Comparison of ENCODE assay signal across 19 mouse cellular contexts in the genomic region with DNA sequence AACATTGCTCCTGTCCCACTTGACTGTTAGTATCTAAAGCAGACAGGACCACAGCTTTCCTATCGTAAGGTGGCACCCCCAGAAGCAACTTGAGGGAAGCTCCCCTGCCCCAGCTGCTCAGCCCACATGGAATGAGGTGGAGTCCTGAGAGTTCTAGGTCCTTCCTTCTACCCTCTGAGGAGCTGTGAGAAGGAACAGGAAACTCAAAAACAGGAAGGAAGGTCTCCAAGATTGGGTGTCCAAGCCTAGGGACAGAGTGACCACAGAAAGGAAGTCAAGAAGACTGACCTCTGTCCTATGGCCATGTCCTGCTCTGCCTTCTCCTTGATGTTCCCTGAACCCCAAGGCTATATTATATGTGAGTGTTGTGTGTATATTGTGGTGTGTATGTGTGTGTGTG. TPM values are rescaled to one million over a fixed set of nuclear protein-coding genes. Genes with fewer than 3 reads are reported as not detected.
DNase-seq lines count a peak whose midpoint lies in the region; ATAC-seq and TF ChIP-seq lines count a peak whose summit lies in the region.
"Had no signal": no experiment of that assay in that cellular context is flagged by ENCODE, and none has a peak within 500 bp of the region (broad histone marks: within the 10 kb centered on the region; RNA-seq: fewer than 3 reads in every experiment).

No protein-coding gene starts in this region.

- no peaks in the 10 kb centered on the region for H3K4me1 ChIP-seq in liver, adult 2 months (ENCODE audit: control insufficient read depth, insufficient read depth, low read length)
- H3K4me1 ChIP-seq in liver, embryonic 11.5 days (replicated peaks; ENCODE audit: control insufficient read depth, insufficient read depth, low read length), result no peaks in the 10 kb centered on the region
- H3K4me1 ChIP-seq in bone marrow macrophage, adult 2 months (ENCODE audit: control insufficient read depth, insufficient read depth, low read length), result peaks cover 38% of the 10 kb centered on the region
- H3K4me1 ChIP-seq: embryonic facial prominence, embryonic 12.5 days; forebrain, embryonic 15.5 days; heart, embryonic 15.5 days had no signal

- no peak overlapping the region for H3K4me3 ChIP-seq in liver, adult 2 months (ENCODE audit: insufficient read depth, low read depth, low read length)
- H3K4me3 ChIP-seq in liver, embryonic 11.5 days (ENCODE audit: low read depth, low read length), result no peak overlapping the region
- H3K4me3 ChIP-seq in bone marrow macrophage, adult 2 months (ENCODE audit: insufficient read depth, low read length), result 0 out of 2 replicates have a peak overlapping the region, but pooled peaks have one; percentile 3
- H3K4me3 ChIP-seq in macrophage (ENCODE audit: inconsistent target), result no peak overlapping the region
- H3K4me3 ChIP-seq: embryonic facial prominence, embryonic 12.5 days; forebrain, embryonic 15.5 days; heart, adult 2 months; heart, embryonic 15.5 days had no signal

- no peak for TF ChIP-seq POLR2A in liver, adult 2 months (IDR thresholded peaks at IDR 0.05; ENCODE audit: extremely low read depth, insufficient read depth, low read length)
- no peak for TF ChIP-seq POLR2A in bone marrow macrophage, adult 2 months (IDR thresholded peaks at IDR 0.05; ENCODE audit: borderline replicate concordance, low read depth, low read length)

- 84% methylated on average over 1 of the region's 1 CpGs for WGBS in liver, adult 2 months
- 52% methylated on average over 1 of the region's 1 CpGs for WGBS in liver, embryonic 11.5 days
- 31% methylated on average over 1 of the region's 1 CpGs for WGBS in macrophage (ENCODE audit: missing documents)

- H3K9ac ChIP-seq in liver, adult 2 months (ENCODE audit: low read depth, low read length), result no peak overlapping the region
- no peak overlapping the region for H3K9ac ChIP-seq in liver, embryonic 11.5 days (ENCODE audit: low read depth, low read length)
- H3K9ac ChIP-seq: embryonic facial prominence, embryonic 12.5 days; forebrain, embryonic 15.5 days; heart, embryonic 15.5 days had no signal

- no peaks in the 10 kb centered on the region for H3K9me3 ChIP-seq in liver, embryonic 11.5 days (ENCODE audit: control insufficient read depth, low read length)
- H3K9me3 ChIP-seq: embryonic facial prominence, embryonic 12.5 days; forebrain, embryonic 15.5 days; heart, embryonic 15.5 days had no signal

- no peak overlapping the region for H3K4me2 ChIP-seq in liver, embryonic 11.5 days
- H3K4me2 ChIP-seq: embryonic facial prominence, embryonic 12.5 days; forebrain, embryonic 15.5 days; heart, embryonic 11.5 days; heart, embryonic 15.5 days had no signal

- H3K27me3 ChIP-seq in liver, adult 2 months (ENCODE audit: control insufficient read depth, insufficient read depth, low read length), result no peaks in the 10 kb centered on the region
- peaks cover 24% of the 10 kb centered on the region for H3K27me3 ChIP-seq in liver, embryonic 11.5 days (replicated peaks; ENCODE audit: control insufficient read depth, insufficient read depth, low read length)
- H3K27me3 ChIP-seq: heart, embryonic 15.5 days; Patski had no signal

- no peaks in the 10 kb centered on the region for H3K36me3 ChIP-seq in liver, adult 2 months (ENCODE audit: control insufficient read depth, insufficient read depth, low read length)
- H3K36me3 ChIP-seq in liver, embryonic 11.5 days (ENCODE audit: control insufficient read depth, insufficient read depth, low read length), result no peaks in the 10 kb centered on the region
- no peaks in the 10 kb centered on the region for H3K36me3 ChIP-seq in macrophage (ENCODE audit: inconsistent target)
- H3K36me3 ChIP-seq: embryonic facial prominence, embryonic 12.5 days; forebrain, embryonic 15.5 days; heart, embryonic 15.5 days had no signal

- DNase-seq in liver, adult 2 months (ENCODE audit: extremely low read depth, low read depth, low spot score), result peak; percentile 44
- DNase-seq in liver, embryonic 11.5 days (ENCODE audit: low spot score), result no peak
- no peak for DNase-seq in cerebellum, adult 9-10 months
- no peak for DNase-seq in spleen, postnatal 4 days (ENCODE audit: low spot score in 2 of 2)
- DNase-seq: adrenal gland, postnatal 14 days; cerebellum, adult 18-20 months; cerebellum, postnatal 10 days; gastrocnemius, postnatal 36 days; heart, adult 2 months had no signal

- no peak for ATAC-seq in liver, embryonic 11.5 days (replicated peaks; ENCODE audit: low FRiP score)
- peak; percentile 67 for ATAC-seq in monocyte, adult 5-6 weeks (replicated peaks; ENCODE audit: insufficient number of reproducible peaks, low FRiP score, low TSS enrichment, poor library complexity, severe bottlenecking)
- ATAC-seq: activated CD4-positive, CD25-positive, alpha-beta regulatory T cell, adult 4 months; forebrain, embryonic 15.5 days; hindbrain, embryonic 16.5 days; Patski had no signal

- H3K27ac ChIP-seq in liver, adult 2 months (replicated peaks; ENCODE audit: insufficient read depth, low read depth, low read length), result no peak overlapping the region
- H3K27ac ChIP-seq in liver, embryonic 11.5 days (ENCODE audit: low read depth, low read length), result no peak overlapping the region
- peak overlapping the region; percentile 62 for H3K27ac ChIP-seq in bone marrow macrophage, adult 2 months (ENCODE audit: insufficient read depth, low read depth, low read length)
- peak overlapping the region; percentile 75 for H3K27ac ChIP-seq in macrophage
- H3K27ac ChIP-seq: embryonic facial prominence, embryonic 12.5 days; forebrain, embryonic 15.5 days; heart, adult 2 months; heart, embryonic 15.5 days had no signal

- H3K79me2 ChIP-seq in liver, adult 2 months (ENCODE audit: control insufficient read depth, insufficient read depth, low read length), result no peaks in the 10 kb centered on the region
- H3K79me2 ChIP-seq in macrophage (ENCODE audit: inconsistent target), result no peaks in the 10 kb centered on the region

- TF ChIP-seq CTCF in liver, adult 2 months (IDR thresholded peaks at IDR 0.05; ENCODE audit: low read depth, low read length), result no peak
- no peak for TF ChIP-seq CTCF in bone marrow macrophage, adult 2 months (IDR thresholded peaks at IDR 0.05; ENCODE audit: low read depth, low read length)

RNA-seq across cellular contexts. Expression of a gene that starts 6.3 kb away (rescaled TPM):
- 7.9 and 11.2 TPM in 2 replicates for total RNA-seq in liver, adult 2 months (2014; rRNA removed)
- 3.0 and 4.0 TPM in 2 replicates for polyA plus RNA-seq in liver, adult 2 months (2012; rRNA removed)
- polyA plus RNA-seq in liver, embryonic 11.5 days (2014; fragmentation: Nextera tagmentation; extraction: Ambion mirVana), result 73.2 and 73.3 TPM in 2 replicates
- polyA plus RNA-seq in bone marrow macrophage, adult 2 months (2012; ENCODE audit: insufficient read depth, insufficient read length, missing spikeins), result 36.9 and 53.8 TPM in 2 replicates
- 1,000 to 10,000 TPM in 3 of 26 experiments, 100 to 1,000 TPM in 23; 182 to 1,452 (median 590) TPM for total RNA-seq in macrophage (2018; cell fraction: chromatin; rRNA removed)
- 100 to 1,000 TPM in 25 of 26 experiments, 10 to 100 TPM in 1; 83.9 to 342 (median 173) TPM for total RNA-seq in macrophage (2018; cell fraction: cytosol; rRNA removed)
- 100 to 1,000 TPM; 125 to 674 (median 269) TPM for total RNA-seq in macrophage (2018; cell fraction: nucleus; rRNA removed)
- polyA plus RNA-seq in macrophage (2018), result 76.3 to 253 TPM (median 241 TPM) in 3 replicates
- 13.2 to 31.5 TPM (median 18.2 TPM) in 3 replicates for total RNA-seq in monocyte, adult 5-6 weeks (2017)

Comparison
In these comparisons a context has a peak if more than half of its experiments do, and no peak if none do; other contexts are left out.
1. H3K27ac ChIP-seq: peak in bone marrow macrophage, adult 2 months (single experiment) and macrophage (single experiment); none in liver, adult 2 months (single experiment) and liver, embryonic 11.5 days (single experiment).